Mouse (Mus musculus) right cerebral cortex, postnatal 10 days (tissue): ENCODE results near the gene Tstd3.
A peak's percentile ranks its signal among the peaks of the same experiment; 100 is the strongest.
"Not testable (repeated sequence)": the region's sequence is repeated elsewhere in the genome, so short reads cannot be mapped to it uniquely, and the experiment has no call there.

Experiments
- DNase-seq, 2 experiments: peaks; one replicate each; pipeline ENCODE4 v3.0.0; 2021; ENCODE audit warnings: low spot score in 2 of 2

The Tstd3 gene

GRCm38 (mm10) chr4:21745723-21746122 lies 21.3 kb downstream of the Tstd3 start:
- no peak for DNase-seq

GRCm38 (mm10) chr4:21744142-21744541 lies 22.9 kb downstream of the Tstd3 start:
- DNase-seq, result not testable (repeated sequence)

GRCm38 (mm10) chr4:21739169-21739568 lies 27.8 kb downstream of the Tstd3 start:
- no peak for DNase-seq

GRCm38 (mm10) chr4:21727615-21728165 lies 39.3 kb downstream of the Tstd3 start, which contains the start of gene Ccnc:
Ccnc (plus strand) TSS chr4:21727701.
- DNase-seq, result peak; percentile 95 to 96

- DNase-seq, result peak; percentile 59 to 62
These were observed 39.9 kb downstream of the Tstd3 start for GRCm38 (mm10) chr4:21726912-21727614.

GRCm38 (mm10) chr4:21722752-21723334 lies 44.2 kb downstream of the Tstd3 start:
- no peak for DNase-seq

- peak; percentile 53 to 59 for DNase-seq
These were observed 54.9 kb downstream of the Tstd3 start for GRCm38 (mm10) chr4:21712147-21712546.
